Mouse (Mus musculus) G1E (cell line): ENCODE measurements around the gene Plcb2.

Experiments
- CTCF ChIP-seq: IDR thresholded peaks from 2 replicates; pipeline ENCODE4 v1.5.1; 2012; ENCODE audit warnings: low read depth, low read length, inconsistent platforms, mixed read lengths
- GATA1 ChIP-seq: IDR thresholded peaks from 2 replicates; pipeline ENCODE4 v1.6.1; 2012; ENCODE audit warnings: borderline replicate concordance, low read length, inconsistent platforms, mixed read lengths
- POLR2AphosphoS5 ChIP-seq: IDR thresholded peaks from 2 replicates; pipeline ENCODE4 v1.6.1; 2012; ENCODE audit warnings: low read depth, low read length, inconsistent platforms; ENCODE audit not compliant: insufficient replicate concordance

DNA sequence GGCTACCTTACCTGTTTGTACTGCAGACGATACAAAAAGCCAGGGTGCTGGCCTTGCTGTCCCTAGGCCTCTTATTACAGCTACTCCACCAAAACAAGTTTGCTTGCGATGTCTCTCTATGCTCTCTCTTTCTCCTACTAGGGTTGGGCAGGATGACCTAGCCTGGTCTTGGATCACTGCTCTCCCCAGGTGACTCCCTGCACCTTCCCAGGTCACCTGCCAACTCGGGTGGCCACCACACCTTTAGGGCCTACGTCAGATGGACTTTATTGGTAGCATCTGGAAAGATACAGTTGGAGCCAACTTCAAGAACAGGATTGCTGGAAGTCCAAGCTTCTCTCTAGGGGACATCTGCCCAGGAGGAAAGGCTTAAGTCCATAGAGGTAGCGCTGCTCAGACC, 36.6 kb upstream of the Plcb2 start:
- TF ChIP-seq GATA1 (no peak), CTCF (no peak), POLR2AphosphoS5 (no peak)
